Mouse (Mus musculus) spleen, embryonic (tissue): Measurements from ENCODE around the gene Klhl22.

ENCODE experiments used
- CTCF ChIA-PET: fragments of 350-600 bp; sonication (Branson Sonifier 250); formaldehyde crosslinking; loops from one replicate; lab custom pipeline; 2022; lab: Charles Lee

Klhl22 gene

DNA sequence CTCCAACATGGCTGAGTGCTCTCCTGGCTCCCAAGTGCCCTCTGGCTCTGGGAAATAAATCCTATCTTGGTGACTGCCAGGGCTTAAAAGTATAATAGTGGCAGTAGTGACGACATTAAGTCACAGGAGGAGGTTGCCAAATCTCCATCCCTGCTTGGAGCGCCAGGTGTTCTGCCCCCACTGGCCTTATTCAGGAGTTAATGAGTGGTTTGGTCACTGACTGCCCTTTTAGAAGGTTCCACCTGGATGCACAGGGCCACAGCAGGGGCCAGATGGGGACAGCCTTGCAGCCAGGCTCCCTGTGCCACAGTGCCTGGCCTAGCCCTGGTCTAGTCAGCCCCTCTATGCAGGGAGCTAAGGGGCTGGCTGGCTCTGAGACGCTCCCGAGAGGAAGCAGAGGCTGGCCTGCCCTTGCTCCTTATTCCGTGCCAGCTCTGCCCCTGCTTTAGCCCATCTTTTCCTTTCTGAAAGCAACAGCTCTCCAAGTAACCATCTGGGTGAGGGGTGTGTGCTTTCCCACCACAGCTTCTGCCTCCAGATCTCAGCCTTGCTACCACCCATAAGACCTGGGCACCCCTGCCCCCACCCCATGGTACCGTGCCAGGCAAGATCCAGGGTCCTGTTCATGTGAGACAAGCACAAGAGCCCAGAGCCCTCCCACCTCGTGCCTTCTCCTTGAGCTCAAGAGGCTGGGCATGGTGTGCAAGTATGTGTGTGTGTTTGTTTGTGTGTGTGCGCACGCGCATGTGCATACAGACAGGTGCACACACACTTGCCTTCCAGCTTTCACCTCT lies 71.2 kb downstream of the Klhl22 start:
- CTCF ChIA-PET: no interaction called here

DNA sequence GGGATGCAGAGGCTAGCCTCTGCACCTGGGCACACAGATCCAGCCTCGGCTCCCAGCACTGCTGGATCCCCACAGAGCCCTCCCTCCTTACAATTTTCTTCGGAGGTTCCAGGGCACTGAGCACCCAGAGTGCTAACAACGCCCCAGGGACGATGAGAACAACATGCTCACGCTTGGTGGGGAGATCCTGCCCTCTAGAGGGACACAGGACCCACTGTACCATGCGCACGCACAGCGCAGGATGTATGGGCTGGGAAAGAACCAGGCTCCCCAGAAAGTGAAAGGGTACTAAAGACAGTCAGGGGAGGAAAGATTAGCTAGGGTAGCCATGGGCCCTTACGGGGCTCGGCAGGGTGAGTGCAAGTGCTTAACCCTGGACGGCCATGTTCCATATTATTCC lies 72.4 kb downstream of the Klhl22 start:
- CTCF ChIA-PET: no interaction called here

DNA sequence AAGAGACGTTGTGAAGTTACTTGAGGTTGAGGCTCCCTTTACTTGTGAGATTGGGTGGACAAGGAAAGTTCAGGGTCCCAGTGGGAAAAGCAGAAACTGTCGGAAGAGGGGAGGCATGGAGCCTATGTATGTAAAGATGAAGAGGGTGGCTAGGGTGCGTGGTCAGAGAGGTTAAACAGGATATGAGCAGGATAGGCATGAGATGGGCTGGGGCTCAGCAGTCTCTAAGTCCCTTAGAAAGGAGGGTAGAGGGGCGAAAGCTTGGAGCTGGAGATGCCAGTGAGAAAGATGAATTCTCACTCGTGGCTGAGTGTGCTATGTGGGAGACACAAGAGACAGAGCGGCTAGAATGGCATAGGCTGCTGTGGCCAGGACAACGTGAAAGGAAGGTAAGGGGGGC lies 73.4 kb downstream of the Klhl22 start, which contains the start of gene B830017H08Rik:
Gene B830017H08Rik (plus strand): TSS at position 301 of the 400 bp plus-strand sequence.
- CTCF ChIA-PET: no interaction called here

DNA sequence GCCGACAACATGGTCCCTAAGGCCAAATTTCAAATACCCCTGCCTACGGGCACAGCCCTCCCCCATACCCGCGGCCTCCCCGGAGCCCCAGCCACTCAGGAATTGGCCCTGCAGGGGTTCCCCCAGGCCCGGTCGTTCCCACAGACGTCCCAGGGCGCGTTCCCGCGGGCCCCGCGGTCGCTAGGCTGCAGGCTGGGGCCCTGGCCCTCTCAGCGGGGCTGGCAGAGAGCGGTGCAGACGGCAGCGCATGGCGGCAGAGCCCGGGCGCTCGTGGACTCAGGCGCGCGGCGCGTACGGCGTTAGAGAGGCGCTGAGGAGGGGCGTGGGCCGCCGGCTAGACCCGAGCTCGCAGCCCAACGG lies 73.9 kb downstream of the Klhl22 start:
- CTCF ChIA-PET: no interaction called here

DNA sequence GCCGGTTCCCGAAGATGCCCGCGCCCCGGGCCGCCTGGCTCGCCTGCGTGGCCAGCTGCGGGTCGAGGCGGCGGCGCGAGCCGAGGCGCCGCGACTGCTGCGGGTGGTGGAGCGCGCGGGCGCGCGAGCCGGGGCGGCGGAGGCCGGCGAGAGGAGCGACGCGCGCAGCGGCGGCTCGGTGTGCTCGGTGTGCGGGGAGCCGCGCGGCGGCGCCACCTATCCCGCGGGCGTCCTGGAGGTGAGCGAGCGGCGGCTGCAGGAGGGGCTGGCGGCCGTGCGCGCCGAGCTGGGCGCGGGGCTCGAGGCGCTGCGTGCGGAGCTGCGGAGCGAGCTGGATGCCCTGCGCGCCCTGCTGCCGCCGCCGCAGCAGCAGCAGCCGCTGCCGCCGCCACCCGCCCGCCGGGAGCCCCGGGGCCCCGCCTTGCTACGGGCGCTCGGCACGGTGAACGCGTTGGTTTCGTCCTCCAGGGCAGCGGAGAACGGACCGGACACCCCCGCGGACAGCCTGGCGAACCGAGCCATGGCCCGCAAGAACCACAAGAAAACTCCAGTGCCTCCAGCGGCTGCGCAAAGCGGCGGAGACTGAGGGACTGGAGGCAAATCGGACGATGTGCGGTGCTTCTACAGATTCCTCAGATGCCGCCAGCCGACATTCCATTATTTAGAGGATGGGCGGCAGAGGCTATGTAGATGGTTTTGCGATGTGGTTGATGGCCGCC lies 74.4 kb downstream of the Klhl22 start:
- CTCF ChIA-PET: interaction anchor here (0.6 kb wide), 1 partner anchor 274 kb away, joined by 4 read pairs; no protein-coding TSS in a partner anchor

DNA sequence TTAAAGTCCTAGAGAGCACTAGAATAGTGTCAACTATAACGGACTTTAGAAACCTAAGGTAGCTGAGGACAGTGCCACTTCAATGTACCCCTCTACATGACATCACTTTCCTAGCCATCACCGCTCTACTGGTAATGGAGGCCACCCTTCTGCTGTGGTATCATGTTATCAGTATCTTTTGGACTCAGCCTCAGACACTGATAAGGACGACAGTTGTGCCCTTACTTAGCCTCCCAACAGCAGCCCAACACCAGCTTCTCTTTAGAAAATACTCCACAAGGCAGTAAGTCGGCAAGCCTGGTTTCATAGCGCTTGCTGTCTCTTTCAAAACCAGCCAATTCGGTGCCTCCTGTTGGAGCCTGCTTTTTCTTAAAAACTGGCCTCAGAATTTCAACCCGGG lies 75.1 kb downstream of the Klhl22 start:
- CTCF ChIA-PET: interaction anchor here (0.6 kb wide), 1 partner anchor 274 kb away, joined by 4 read pairs; no protein-coding TSS in a partner anchor

DNA sequence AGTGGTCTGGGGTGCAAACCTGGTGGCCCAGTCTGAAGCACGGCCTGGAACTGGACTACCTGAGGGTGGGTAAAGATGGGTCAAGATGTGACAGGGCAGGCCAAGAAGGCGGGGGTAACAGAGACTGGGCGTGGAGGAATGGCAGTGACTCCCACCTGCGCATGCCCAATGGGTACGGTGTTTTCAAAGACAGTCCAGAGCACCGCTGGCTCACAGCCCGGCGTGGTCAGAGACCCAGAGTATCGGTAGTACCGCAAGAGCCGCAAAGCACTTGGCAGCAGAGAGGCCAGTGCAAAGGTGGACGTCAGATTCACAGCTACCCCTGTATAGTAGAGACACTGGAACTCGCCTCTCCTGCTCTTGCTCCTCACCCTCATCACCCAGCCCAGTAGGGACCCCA lies 76.1 kb downstream of the Klhl22 start:
- CTCF ChIA-PET: no interaction called here

DNA sequence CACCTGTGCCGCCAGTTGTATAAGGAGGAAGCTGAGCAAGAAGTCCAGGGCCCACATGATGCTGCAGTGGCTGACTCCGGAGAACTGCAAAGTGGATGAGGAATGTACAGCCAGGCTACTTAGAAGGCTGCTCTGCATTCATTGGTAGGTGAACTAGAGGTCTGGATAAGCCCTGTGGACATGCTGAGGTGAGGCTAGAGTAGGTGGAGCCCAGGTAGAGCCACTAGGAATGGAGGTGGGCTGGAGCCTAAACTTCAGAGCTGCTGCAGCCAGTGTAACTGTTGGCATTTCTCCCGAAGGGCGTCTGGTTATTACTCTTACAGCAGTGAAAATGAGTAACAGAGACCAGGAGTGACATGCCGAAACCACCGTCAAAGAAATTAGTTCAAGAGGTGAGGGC lies 78.6 kb downstream of the Klhl22 start, which contains the start of gene Car15:
Gene Car15 (minus strand): TSS at position 314 of the 400 bp plus-strand sequence.
- CTCF ChIA-PET: no interaction called here

DNA sequence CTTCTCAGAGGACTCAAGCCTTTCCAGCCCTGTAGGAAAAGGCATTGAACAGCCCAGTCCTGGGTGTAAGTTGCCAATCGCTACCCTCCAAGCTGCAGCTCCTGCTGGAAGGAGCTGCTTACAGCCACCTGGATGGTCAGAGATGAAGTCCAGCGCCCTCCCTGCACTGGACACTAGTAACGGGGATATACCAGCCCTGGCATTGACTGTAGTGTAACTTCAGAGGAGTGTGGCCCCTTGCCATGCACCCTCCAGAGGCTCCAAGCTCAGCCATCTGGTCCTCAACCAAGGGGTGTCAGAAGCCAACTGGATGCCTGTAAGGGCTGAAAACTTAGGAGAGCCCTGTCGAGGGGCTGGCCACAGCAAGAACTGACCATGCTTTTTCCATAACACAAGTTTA lies 80.6 kb downstream of the Klhl22 start:
- CTCF ChIA-PET: no interaction called here

DNA sequence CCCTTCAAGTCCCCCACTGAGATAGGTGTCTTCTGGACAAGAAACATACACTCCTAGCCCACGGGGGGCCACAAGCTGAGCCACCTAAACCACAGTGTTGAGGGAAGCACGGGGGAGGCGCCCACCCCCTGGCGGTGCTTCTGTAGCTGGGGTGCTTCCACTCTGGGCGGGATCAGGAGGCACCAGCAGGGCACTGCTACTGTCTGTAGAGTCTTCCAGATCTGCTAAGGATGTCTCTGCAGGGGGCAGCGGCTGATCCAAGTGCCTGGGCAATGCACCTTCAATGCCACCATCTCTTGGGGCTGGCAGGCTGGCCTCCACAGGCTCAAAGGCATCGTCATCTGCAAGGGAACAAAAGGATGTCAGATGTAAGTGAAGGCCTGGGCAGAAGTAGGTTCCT lies 83.0 kb downstream of the Klhl22 start:
- CTCF ChIA-PET: no interaction called here
